Mouse (Mus musculus) midbrain, embryonic 13.5 days (tissue): Measurements from ENCODE around the gene Bach2. TPM values are rescaled to one million over a fixed set of nuclear protein-coding genes. Genes with fewer than 3 reads are reported as not detected.

Experiments
- ATAC-seq: fragments of 200-750 bp; cut with Nextera tagmentation; 2 replicates; pipeline ENCODE4 v1.8.0; 2017; ENCODE audit warnings: mild to moderate bottlenecking, moderate TSS enrichment, moderate library complexity
- H3K27ac ChIP-seq: fragments of 300-500 bp; sonication (generic); 2 replicates; pipeline ENCODE4 v1.5.1; 2015; ENCODE audit warnings: inconsistent platforms, mild to moderate bottlenecking, moderate library complexity
- H3K27me3 ChIP-seq: fragments of 300-500 bp; sonication (generic); 2 replicates; pipeline ENCODE4 v1.6.1; 2015; ENCODE audit warnings: mild to moderate bottlenecking, inconsistent platforms
- H3K36me3 ChIP-seq: fragments of 300-500 bp; sonication (generic); 2 replicates; pipeline ENCODE4 v1.6.1; 2015; ENCODE audit warnings: mild to moderate bottlenecking, inconsistent platforms
- H3K4me1 ChIP-seq: fragments of 300-500 bp; sonication (generic); replicated peaks from 2 replicates; pipeline ENCODE4 v1.6.1; 2015; ENCODE audit warnings: inconsistent platforms
- H3K4me2 ChIP-seq: fragments of 300-500 bp; sonication (generic); replicated peaks from 2 replicates; pipeline ENCODE4 v1.6.1; 2015; ENCODE audit warnings: moderate library complexity, mild to moderate bottlenecking, inconsistent platforms
- H3K4me3 ChIP-seq: fragments of 300-500 bp; sonication (generic); replicated peaks from 2 replicates; pipeline ENCODE4 v1.5.1; 2015; ENCODE audit warnings: mild to moderate bottlenecking, inconsistent platforms
- H3K9ac ChIP-seq: fragments of 300-500 bp; sonication (generic); replicated peaks from 2 replicates; pipeline ENCODE4 v1.6.1; 2015; ENCODE audit warnings: mild to moderate bottlenecking, inconsistent platforms
- H3K9me3 ChIP-seq: fragments of 300-500 bp; sonication (generic); 2 replicates; pipeline ENCODE4 v1.6.1; 2016; ENCODE audit warnings: mild to moderate bottlenecking, inconsistent platforms
- WGBS: fragments of 180-500 bp; shearing (Covaris S2); methylation state at CpG from one replicate; pipeline ENCODE4 v1.1.7; 2015; 5-methylcytosine and 5-hydroxymethylcytosine counted together
- polyA plus RNA-seq: library from polyadenylated mRNA; unstranded; fragments of >200 nt; fragmentation: Nextera tagmentation; extraction: Ambion mirVana; gene quantifications from 2 replicates; pipeline ENCODE4 v1.2.1, GENCODE M21; 2015

The Bach2 gene
- polyA plus RNA-seq, 1 experiment from 2014 or later: 22.7 TPM

DNA sequence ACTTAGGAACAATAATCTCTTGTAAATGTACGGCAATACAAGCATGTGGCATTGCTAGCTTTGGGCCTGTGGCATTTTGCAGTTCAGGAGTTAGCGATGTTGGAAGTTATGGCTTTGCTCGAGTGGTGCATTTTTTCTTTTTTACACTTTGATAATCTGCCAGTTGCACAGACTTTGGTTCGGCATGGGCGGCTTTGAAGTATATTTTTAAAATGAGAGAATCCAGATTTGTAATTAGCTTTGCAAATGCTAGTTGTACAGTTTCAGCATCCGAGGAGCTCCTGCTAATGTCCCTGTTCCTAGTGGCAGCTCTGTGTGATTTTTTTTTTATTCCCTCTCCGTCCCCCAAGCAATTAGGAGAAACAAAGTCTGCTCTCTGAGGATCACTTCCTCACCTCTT, 176.4 kb downstream of the Bach2 start:
- 82% methylated on average over 7 of the region's 7 CpGs for WGBS
- ATAC-seq: no peak
- Histone ChIP-seq H3K27me3 (no peaks in the 10 kb centered on the region), H3K4me3 (no peak overlapping the region), H3K4me1 (peaks cover 16% of the 10 kb centered on the region), H3K9ac (no peak overlapping the region), H3K9me3 (no peaks in the 10 kb centered on the region), H3K27ac (no peak overlapping the region), H3K4me2 (no peak overlapping the region), H3K36me3 (no peaks in the 10 kb centered on the region)

DNA sequence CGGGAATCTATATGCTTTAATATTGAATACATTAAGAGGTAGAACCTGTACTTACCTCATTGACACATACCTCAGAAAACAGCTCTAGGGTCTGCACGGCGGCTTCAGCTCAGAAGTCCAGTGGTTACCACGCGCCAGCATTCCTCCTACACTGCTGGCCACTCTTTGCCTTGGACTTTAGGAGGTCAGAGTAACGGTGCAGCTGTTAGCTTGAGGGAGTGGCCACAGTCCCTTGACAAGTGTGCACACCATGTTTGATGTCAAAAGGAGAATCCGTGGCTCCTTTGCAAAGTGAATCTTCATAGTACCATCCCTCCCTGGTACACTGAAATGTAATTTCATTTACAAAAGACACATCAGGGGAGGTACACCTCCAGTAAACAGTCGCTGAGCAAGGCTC, 179.3 kb downstream of the Bach2 start:
- Histone ChIP-seq H3K9ac (no peak overlapping the region), H3K9me3 (no peaks in the 10 kb centered on the region), H3K36me3 (no peaks in the 10 kb centered on the region), H3K4me3 (no peak overlapping the region), H3K4me1 (peaks cover 22% of the 10 kb centered on the region), H3K27me3 (no peaks in the 10 kb centered on the region), H3K27ac (no peak overlapping the region), H3K4me2 (no peak overlapping the region)
- no peak for ATAC-seq
- WGBS: 91% methylated on average over 8 of the region's 8 CpGs

DNA sequence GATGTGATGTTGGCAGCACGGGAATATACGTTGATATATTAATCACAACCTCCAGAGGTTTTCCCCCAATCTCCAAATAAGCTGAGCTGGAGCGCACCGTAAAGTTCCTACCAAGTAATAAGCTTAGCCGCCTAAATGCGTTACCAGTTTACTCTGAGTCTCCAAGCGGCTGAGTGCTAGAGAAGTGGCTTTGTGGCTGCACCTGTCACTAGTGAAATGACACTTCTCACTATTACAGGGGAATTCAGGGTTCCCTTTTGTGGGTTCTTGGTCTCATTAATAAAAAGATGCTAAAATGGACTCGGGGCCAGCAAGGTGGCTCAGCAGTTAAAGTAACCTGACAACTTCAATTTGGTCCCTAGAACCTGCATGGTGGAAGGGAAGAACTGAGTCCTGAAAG, 183.0 kb downstream of the Bach2 start:
- Histone ChIP-seq H3K36me3 (no peaks in the 10 kb centered on the region), H3K4me1 (peaks cover 17% of the 10 kb centered on the region), H3K9ac (no peak overlapping the region), H3K27ac (no peak overlapping the region), H3K9me3 (no peaks in the 10 kb centered on the region), H3K4me2 (no peak overlapping the region), H3K4me3 (no peak overlapping the region), H3K27me3 (no peaks in the 10 kb centered on the region)
- no peak for ATAC-seq
- WGBS: 83% methylated on average over 8 of the region's 8 CpGs

DNA sequence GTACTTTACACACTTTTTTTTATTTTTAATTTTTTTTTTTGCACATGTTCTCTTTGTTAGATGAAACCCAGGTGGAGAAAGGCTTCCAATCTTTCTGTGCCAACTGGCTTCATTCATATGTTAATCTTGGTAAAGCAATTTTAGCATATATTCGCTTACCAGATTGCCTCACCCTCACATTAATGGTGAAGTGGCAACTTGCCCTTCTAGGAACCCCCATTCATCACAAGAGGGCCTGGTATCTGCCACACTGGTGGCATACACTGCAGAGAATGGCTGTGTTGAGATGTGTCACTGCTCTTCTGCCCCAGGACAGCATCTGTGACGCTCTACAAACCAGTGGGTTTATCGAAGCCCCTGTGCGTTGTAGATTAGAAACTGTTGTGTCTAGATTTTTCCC, 183.8 kb downstream of the Bach2 start:
- no peaks in the 10 kb centered on the region for H3K9me3 ChIP-seq
- ATAC-seq: no peak
- H3K27ac ChIP-seq: no peak overlapping the region
- no peaks in the 10 kb centered on the region for H3K27me3 ChIP-seq
- no peak overlapping the region for H3K4me2 ChIP-seq
- H3K4me1 ChIP-seq: peaks cover 24% of the 10 kb centered on the region
- no peak overlapping the region for H3K4me3 ChIP-seq
- 85% methylated on average over 4 of the region's 4 CpGs for WGBS
- H3K36me3 ChIP-seq: no peaks in the 10 kb centered on the region
- no peak overlapping the region for H3K9ac ChIP-seq

DNA sequence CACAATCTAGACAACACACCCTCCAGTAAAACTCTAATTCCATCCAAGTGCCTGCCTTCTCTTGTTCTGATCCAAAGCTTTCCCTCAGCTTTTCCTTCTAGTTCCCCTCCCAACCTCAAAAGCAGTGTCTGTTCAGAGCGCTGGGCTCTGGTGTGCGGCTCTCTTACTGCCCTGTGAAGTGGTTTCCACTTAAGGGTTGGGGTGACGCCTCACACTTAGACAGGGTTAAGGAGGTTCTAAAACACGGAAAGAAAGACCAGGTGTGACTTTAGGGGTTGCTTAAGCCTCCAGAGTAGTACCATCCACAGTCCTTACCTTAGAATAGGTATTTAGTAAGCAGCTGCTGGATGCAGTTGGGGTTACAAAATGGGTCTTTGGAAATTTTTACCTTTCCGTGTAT, 185.1 kb downstream of the Bach2 start:
- 87% methylated on average over 5 of the region's 5 CpGs for WGBS
- ATAC-seq: no peak
- no peaks in the 10 kb centered on the region for H3K27me3 ChIP-seq
- no peaks in the 10 kb centered on the region for H3K9me3 ChIP-seq
- no peak overlapping the region for H3K9ac ChIP-seq
- H3K27ac ChIP-seq: no peak overlapping the region
- H3K4me1 ChIP-seq: peaks cover 35% of the 10 kb centered on the region
- H3K36me3 ChIP-seq: no peaks in the 10 kb centered on the region
- no peak overlapping the region for H3K4me2 ChIP-seq
- no peak overlapping the region for H3K4me3 ChIP-seq

GRCm38 (mm10) chr4:32424434-32424833, 185.8 kb downstream of the Bach2 start:
- Histone ChIP-seq H3K4me2 (no peak overlapping the region), H3K36me3 (no peaks in the 10 kb centered on the region), H3K9ac (no peak overlapping the region), H3K4me3 (no peak overlapping the region), H3K9me3 (no peaks in the 10 kb centered on the region), H3K27me3 (no peaks in the 10 kb centered on the region), H3K27ac (no peak overlapping the region), H3K4me1 (peaks cover 43% of the 10 kb centered on the region)
- 85% methylated on average over 7 of the region's 7 CpGs for whole genome bisulfite sequencing
- ATAC-seq: no peak

GRCm38 (mm10) chr4:32425060-32425459, 186.5 kb downstream of the Bach2 start:
- Histone ChIP-seq H3K27me3 (no peaks in the 10 kb centered on the region), H3K4me1 (peaks cover 49% of the 10 kb centered on the region), H3K4me2 (no peak overlapping the region), H3K9me3 (no peaks in the 10 kb centered on the region), H3K4me3 (no peak overlapping the region), H3K27ac (no peak overlapping the region), H3K9ac (no peak overlapping the region), H3K36me3 (no peaks in the 10 kb centered on the region)
- 81% methylated on average over 7 of the region's 7 CpGs for WGBS
- no peak for ATAC-seq

- H3K9me3 ChIP-seq: no peaks in the 10 kb centered on the region
- no peaks in the 10 kb centered on the region for H3K27me3 ChIP-seq
- H3K36me3 ChIP-seq: no peaks in the 10 kb centered on the region
- no peak overlapping the region for H3K4me2 ChIP-seq
- H3K27ac ChIP-seq: no peak overlapping the region
- WGBS: 97% methylated on average over 3 of the region's 3 CpGs
- H3K4me3 ChIP-seq: no peak overlapping the region
- no peak overlapping the region for H3K9ac ChIP-seq
- H3K4me1 ChIP-seq: peaks cover 55% of the 10 kb centered on the region
- ATAC-seq: no peak
Observed at GRCm38 (mm10) chr4:32425641-32426040, 187.0 kb downstream of the Bach2 start.

GRCm38 (mm10) chr4:32426779-32427577, 188.4 kb downstream of the Bach2 start:
- 86% methylated on average over 27 of the region's 27 CpGs for WGBS
- Histone ChIP-seq H3K9me3 (no peaks in the 10 kb centered on the region), H3K4me3 (no peak overlapping the region), H3K4me2 (no peak overlapping the region), H3K4me1 (peaks cover 63% of the 10 kb centered on the region), H3K9ac (no peak overlapping the region), H3K27me3 (no peaks in the 10 kb centered on the region), H3K36me3 (no peaks in the 10 kb centered on the region), H3K27ac (peak overlapping the region; percentile 21; the same call in 1 of the 2 replicates)
- 0 out of 2 replicates have a peak, but pooled peaks have one; percentile 21 for ATAC-seq

DNA sequence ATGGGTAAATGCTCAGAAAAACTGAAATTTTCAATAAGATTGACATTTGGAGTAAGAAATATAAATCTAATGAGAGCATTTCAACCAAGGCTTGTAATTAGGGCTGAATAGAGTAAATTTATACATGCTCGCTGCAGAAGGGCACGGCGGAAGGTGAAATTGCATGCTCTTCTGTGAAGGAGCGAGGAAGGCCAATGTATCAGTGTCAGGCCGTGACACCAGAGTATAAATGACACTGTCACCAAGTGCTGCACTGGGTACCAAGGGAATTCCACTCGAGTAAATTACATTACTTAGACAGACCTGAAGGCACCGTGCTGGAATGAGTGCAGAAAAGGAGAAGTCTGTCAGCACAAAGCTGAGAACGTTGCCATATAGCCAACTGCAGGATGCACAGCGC, 190.1 kb downstream of the Bach2 start:
- H3K27me3 ChIP-seq: no peaks in the 10 kb centered on the region
- H3K36me3 ChIP-seq: no peaks in the 10 kb centered on the region
- no peaks in the 10 kb centered on the region for H3K9me3 ChIP-seq
- H3K27ac ChIP-seq: peak overlapping the region; percentile 45; the same call in 1 of the 2 replicates
- peaks cover 70% of the 10 kb centered on the region for H3K4me1 ChIP-seq
- H3K9ac ChIP-seq: no peak overlapping the region
- 63% methylated on average over 9 of the region's 9 CpGs for WGBS
- no peak for ATAC-seq
- no peak overlapping the region for H3K4me3 ChIP-seq
- no peak overlapping the region for H3K4me2 ChIP-seq

- WGBS: 80% methylated on average over 11 of the region's 11 CpGs
- Histone ChIP-seq H3K4me1 (peaks cover 74% of the 10 kb centered on the region), H3K9me3 (no peaks in the 10 kb centered on the region), H3K4me3 (no peak overlapping the region), H3K9ac (no peak overlapping the region), H3K27me3 (no peaks in the 10 kb centered on the region), H3K4me2 (no peak overlapping the region), H3K27ac (0 out of 2 replicates have a peak overlapping the region, but pooled peaks have one; percentile 17), H3K36me3 (no peaks in the 10 kb centered on the region)
- ATAC-seq: no peak
Observed at GRCm38 (mm10) chr4:32430136-32430535, 191.5 kb downstream of the Bach2 start.

DNA sequence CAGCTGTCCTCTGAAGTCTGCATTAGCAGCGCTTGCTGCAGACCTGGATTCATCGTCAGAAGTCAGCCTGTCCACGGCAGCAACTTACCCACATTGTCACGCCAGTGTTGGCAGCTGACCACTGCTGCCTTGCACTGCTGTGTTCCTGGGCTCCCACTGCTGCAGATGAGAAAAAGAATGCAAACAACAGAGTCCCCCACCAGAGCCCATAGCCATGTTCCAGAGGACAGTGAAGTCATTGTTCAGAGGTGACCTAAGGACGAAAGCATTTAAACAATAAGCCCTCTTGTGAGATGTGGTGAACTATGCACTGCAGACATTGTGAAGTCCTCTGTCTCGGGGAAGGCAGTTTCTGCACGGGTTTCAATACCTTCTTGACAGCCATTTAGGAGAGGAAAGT, 192.4 kb downstream of the Bach2 start:
- ATAC-seq: peak; percentile 63
- Histone ChIP-seq H3K36me3 (no peaks in the 10 kb centered on the region), H3K4me2 (peak overlapping the region; percentile 30), H3K27ac (peak overlapping the region; percentile 66), H3K4me1 (peaks cover 77% of the 10 kb centered on the region), H3K27me3 (no peaks in the 10 kb centered on the region), H3K9ac (peak overlapping the region; percentile 37; the same call in 1 of the 2 replicates), H3K9me3 (no peaks in the 10 kb centered on the region), H3K4me3 (no peak overlapping the region)
- WGBS: 9% methylated on average over 7 of the region's 7 CpGs
